Mouse (Mus musculus): ENCODE results near the gene Chrna1. TPM values are rescaled to one million over a fixed set of nuclear protein-coding genes. Genes with fewer than 3 reads are reported as not detected.
A peak's percentile ranks its signal among the peaks of the same experiment; 100 is the strongest.
"Not testable (repeated sequence)": the region's sequence is repeated elsewhere in the genome, so short reads cannot be mapped to it uniquely, and the experiment has no call there.

Gene Chrna1
- total RNA-seq, 2 experiments from 2014 or later, result 0.18 to 0.39 TPM

DNA sequence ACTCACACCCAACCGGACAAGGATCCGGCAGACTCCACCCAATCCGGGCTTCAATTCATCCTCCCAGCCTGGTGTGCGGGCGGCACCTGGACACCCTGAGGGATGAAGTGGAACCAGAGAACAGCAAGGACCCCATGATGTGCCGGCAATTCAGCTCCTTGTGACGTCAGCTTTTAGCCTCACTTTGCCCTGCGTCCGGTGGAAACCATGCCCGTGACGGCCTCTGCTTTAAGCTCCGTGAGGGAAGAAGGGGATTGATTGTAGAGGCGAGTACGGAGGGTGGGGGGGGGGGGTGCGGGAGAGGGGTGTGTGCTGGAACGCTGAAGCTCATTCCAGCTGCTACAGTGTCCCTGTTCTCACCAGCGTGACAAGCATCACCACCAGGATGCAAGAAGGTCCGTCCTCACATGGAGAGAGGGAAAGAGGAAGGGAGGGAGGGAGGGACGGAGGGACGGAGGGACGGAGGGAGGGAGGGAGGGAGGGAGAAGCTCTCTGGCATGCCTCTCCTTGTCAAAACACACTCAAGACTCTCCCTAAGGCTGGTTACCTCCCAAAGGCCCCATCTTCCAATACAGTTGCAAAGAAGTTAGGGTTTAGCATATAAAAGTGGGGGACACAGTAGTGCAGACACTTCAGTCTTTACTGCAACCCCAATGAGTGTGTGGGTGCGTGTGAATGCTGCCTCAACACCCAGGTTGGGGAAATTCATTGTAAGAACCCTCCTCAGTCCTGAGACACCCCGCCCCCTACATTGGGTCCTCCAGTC lies 19.1 kb downstream of the Chrna1 start:
- DNase-seq (ENCODE audit: low spot score in 2 of 2), result no peak

DNA sequence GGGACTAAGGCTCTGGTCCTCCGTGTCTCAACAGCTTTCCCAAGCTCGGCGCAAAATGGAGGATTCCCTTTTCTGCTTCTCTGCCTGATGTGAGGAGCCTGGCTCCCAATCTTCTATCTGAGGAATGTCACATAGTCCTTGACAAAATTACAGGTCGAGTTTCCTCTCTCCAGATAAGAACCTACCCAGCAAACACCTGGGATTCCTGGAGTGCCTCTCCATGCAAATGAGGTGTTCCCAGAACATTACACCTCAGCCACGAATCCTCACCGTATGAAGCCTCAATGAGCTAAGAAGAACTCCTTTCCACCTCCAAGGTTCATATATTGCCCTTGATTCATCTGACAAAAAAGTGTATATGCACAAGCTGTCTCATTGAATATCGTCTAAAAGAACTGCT lies 19.7 kb downstream of the Chrna1 start:
- DNase-seq (ENCODE audit: low spot score in 2 of 2), result no peak

DNA sequence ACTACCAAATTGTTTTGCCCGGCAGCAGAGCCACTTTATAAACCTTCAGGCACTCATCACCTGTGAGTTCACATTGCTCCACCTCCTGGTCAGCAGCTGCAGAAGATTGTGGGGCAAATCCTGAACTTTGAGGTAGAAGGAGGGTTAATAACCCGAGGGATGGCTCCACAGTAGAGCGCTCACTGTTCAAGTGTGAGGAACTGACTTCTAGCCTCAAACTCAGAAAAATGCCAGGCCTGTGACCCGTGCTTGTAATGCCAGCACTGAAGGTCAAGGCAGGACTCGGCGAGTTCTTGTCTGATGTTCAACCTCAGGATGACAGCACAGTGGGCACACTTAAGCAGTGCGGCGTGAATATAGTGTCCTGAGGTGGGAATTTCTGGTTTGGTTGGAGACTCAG lies 22.2 kb downstream of the Chrna1 start:
- no peak for DNase-seq (ENCODE audit: low spot score in 2 of 2)

DNA sequence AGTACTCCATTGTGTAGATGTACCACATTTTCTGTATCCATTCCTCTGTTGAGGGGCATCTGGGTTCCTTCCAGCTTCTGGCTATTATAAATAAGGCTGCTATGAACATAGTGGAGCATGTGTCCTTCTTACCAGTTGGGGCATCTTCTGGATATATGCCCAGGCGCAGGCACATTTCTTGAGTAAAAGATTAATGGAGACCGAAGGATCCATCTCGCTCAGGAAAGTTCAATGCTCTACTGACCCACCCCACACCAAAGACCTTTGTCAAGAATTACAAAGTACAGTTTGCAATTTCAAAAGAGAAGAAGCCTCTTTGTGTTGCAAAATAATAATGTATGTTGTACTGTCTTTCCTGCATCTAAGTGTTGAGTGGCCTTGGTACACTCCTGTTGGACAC lies 23.1 kb downstream of the Chrna1 start:
- not testable (repeated sequence) for DNase-seq (ENCODE audit: low spot score in 2 of 2)

DNA sequence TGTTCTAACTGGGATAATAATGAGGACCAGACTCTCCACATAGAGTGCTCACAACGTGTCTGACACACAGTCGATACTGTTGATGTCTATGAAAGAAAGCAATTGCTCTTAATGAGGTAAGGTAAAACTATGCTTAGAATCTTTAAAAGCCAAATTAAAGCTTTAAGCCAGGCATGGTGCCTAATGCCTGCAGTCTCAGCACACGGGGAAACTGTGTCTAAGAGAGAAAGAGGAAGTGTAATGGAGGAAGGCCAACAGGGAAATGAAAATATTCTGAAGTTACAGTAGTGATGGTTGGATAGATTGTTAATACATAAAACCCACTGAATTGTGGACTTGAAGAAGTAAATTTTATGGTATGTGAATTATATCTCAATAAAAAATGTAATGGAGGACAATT lies 25.7 kb downstream of the Chrna1 start:
- DNase-seq (ENCODE audit: low spot score in 2 of 2), result no peak

DNA sequence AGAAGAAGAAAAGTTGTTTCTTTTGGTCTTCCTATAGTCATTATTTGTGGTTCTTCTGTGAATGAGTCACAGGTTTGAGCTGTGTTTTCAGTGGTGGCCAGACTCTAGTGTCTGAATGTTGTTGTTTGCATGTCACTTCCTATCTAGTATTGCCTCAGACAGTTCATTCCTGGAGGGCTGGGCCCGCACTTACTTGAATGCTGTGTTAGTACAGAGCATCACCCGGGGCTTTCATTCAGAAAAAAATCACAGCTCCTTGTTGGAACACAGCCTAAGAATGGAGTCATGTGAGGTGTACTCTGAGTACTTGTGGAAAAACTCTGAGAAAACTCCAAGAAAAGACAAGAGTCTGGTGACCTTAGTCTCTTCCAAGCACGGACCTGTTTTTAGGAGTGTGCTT lies 27.2 kb downstream of the Chrna1 start:
- no peak for DNase-seq (ENCODE audit: low spot score in 2 of 2)

DNA sequence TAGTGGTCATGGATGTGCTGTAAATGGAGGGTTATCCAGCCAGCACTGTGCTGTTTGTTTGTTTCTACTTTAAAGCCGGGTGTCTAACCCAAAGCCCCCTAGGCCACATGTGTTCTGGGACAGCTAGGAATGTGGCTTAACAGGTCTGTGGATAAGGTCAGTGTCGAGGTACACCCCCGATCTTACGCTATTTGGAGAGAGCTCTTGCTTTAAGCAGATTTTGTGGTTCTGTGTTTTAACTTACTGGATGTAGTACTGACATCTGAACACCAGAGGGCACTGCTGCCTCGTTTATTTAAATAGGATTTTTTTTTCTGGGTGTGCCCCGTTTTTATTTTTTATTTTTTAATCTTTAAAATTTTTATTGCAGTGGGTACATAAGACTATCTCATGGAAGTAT lies 29.4 kb downstream of the Chrna1 start:
- peak in 1 of 2 experiments; percentile 53 for DNase-seq (ENCODE audit: low spot score in 2 of 2)

DNA sequence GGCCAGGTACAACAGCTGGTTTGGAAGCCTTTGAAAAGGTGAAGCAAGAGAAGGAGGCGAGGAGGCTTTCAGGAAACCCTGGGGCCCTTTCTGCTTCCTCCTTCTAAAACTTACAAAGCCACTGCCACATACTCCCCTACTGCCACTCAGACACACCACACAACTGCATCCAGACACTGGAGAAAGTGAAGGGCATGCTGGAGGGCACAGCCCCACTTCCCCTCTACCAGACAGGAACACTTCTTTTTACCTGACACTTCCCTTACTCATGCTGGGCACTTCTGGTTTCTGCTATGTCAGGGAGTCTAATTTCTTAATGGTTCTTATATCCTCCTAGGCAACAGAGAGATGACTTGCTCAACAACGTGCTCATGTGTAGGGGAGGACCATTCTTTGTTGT lies 31.6 kb downstream of the Chrna1 start:
- DNase-seq (ENCODE audit: low spot score in 2 of 2), result no peak

DNA sequence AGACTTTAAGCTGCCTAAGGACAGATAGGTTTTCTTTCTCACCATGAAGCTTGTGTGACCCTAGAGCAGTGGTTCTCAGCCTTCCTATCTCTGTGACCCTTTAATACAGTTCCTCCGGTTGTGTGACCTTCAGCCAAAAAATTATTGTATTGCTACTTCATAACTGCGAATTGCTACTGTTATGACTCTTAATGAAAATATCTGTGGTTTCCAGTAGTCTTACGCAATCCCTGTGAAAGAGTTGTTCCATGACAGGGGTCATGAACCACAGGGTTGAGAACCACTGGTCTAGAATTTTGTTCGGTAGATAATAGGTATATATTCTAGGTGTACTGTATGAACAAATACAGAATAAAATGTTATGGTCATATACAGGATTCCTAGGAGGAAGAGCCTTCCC lies 32.9 kb downstream of the Chrna1 start:
- no peak for DNase-seq (ENCODE audit: low spot score in 2 of 2)

DNA sequence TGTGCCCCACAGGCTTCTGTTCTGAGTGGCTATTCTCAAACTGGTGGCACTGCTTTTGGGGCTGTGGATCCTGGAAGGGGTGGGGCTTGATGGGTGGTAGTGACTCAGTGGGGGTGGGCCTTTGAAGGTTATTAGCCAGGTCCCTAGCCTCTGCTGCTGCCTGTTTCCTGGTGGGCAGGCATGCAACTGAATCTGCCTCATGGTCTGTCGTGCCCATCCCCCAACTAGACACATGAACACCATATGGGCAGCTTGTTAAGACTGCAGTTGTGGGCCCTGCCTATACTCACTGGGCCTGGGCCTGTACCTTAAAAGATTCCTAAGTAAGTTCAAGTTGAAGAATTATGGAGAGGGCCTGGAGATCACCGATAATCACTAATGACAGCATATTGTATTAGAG lies 34.6 kb downstream of the Chrna1 start:
- DNase-seq (ENCODE audit: low spot score in 2 of 2), result no peak

DNA sequence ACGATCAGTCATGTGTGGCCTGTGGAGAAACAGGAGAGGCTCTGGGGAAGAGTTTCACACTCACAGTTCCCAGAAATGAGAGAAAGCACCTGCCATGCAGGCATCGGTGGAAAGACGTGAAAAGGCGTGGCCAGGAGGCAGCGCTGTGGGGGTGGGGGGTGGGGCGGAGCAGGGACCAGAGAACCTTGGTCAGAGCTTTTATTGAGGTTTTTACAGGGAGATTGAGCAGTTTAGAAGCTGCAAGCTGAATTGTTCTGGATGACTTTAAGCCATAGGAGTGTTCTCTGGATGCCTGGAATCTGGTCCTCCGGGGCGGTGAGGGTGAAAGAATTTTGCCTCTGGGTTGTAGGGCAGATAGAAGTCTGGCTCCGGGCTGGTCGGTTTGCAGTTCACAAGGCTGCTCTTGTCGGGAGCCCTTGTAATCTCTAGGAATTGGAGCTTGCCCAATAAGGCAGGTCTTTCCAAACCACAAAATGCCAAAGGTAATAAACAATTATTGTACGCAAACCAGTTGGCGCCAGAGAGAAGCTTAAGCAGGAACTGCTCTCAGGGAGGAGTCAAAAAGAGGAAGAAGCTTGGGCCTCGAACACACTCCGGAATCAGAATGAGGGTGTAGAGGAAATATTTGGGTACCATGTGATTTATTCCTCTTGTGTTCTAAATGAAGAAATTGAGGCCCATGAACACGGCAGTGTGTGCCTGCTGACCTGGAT lies 39.5 kb downstream of the Chrna1 start:
- no peak for DNase-seq (ENCODE audit: low spot score in 2 of 2)

DNA sequence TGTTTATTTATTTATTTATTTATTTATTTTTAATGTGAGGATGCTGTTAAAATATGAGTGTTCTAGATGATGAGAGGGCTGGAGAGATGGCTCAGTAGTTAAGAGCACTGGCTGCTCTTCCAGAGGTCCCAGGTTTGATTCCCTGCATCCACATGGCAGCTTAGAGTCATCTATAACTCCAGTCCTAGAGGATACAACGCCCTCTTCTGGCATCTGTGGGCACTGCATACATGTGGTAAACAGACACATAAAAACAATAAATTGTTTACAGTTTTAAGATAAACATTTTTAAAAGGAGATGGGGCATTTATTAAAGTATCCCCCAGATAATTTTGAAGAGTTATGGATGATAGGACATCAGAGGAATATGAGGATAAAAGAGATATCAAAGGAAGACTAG lies 40.4 kb downstream of the Chrna1 start:
- DNase-seq (ENCODE audit: low spot score in 2 of 2), result no peak

DNA sequence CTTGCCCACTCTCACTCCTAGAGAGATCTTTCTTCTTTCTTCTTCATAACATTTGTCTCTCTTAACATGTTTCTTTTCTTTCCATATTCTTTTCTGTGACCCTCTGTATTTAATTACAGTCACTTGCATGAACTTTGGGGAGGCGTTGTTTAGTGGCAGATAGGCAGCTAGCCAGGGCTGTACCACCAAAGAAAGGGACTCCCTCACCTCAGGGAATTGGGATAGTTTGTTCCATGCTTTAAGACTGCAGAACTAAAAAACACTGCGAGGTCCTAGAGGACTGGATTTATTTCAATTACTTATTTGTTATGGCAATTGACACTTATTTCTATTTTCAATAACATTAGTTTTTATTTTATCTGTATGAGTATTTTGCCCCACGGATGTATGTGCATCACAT lies 41.0 kb downstream of the Chrna1 start:
- no peak for DNase-seq (ENCODE audit: low spot score in 2 of 2)

DNA sequence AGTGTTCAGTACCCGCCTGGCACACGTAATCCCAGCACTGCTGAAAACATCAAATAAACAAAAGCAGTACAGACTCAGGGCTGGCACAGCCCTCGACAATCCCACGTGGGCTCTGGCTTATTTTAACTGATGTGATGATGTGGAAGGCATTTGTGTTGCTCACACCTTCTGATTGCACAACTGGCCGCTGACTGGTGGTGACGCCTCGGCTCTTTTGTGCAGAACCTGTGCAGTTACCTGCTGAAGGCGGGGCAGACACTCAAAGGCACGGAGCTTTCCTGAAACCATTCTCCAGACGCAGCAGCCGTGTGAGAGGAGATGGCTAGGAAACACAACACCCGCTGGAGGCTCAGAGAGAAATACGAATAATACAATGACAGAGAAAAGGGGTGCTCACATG lies 41.5 kb downstream of the Chrna1 start:
- no peak for DNase-seq (ENCODE audit: low spot score in 2 of 2)

DNA sequence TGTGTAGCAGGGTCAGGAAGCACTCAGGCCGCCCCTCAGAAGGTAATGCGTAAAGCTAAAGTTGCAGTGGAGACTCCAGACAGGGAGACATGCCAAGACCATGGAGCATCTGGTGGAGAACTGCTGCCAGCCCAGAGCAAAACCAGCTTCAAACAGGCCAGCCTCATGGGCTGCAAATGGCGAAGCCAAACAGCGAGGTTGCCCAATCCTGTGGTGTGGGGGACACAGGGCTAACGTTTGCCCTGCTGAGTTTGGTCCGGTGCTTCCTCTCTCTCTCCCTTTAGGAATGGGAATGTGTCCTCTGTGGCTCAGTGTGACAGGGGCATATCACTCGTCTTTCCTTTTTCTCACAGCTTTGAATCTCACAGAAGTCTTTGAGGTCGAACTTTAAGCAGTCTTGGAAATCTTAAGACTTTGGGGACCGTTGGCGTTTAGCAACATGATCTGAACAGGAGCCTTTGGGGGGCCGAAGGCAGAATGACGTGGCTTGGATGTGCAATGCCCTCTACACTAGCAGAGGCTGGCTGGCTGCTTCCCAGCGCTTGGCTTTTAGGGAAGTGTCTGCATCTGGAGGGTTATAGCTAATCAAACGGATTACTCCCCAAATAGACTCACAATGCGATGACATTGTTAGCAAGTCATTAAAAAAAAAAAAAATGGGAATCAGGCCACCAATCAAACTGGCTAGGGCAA lies 43.9 kb downstream of the Chrna1 start:
- no peak for DNase-seq (ENCODE audit: low spot score in 2 of 2)

DNA sequence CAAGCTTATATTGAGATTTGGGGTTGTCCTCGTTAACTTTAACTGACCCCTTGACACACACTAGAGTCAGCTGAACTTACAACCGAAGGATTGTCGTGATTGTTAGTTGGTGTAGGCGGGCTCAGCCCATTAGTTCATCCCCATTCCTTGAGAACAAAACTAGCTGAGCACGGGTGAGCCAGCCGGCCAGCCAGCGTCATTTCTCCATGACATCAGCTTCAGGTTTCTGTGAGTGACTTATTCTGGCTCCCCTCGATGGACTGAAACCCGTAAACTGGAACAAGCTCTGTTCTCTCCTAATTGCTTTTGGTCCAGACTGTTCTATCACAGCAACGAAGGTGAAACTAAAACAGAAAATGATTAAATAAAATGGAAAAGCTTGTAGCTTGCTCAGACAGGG lies 45.4 kb downstream of the Chrna1 start:
- DNase-seq (ENCODE audit: low spot score in 2 of 2), result no peak

DNA sequence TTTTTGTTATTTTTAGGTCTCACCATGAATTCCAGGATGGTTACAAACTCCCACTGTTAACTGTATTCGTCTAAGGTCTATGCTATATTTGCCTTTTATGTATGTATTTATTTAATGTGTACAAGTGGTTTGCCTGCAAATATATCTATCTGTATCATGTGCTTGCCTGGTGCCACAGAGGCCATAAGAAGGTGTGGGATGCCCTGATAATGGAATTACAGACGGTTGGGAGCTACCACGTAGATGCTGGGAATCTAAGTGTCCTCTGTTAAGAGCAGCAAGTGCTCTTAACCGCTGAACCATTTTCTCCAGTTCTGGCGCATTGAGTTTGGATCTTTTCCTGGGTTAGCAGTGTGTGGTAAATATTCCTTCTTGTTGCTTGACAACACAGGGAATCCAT lies 49.7 kb downstream of the Chrna1 start:
- DNase-seq (ENCODE audit: low spot score in 2 of 2), result no peak

DNA sequence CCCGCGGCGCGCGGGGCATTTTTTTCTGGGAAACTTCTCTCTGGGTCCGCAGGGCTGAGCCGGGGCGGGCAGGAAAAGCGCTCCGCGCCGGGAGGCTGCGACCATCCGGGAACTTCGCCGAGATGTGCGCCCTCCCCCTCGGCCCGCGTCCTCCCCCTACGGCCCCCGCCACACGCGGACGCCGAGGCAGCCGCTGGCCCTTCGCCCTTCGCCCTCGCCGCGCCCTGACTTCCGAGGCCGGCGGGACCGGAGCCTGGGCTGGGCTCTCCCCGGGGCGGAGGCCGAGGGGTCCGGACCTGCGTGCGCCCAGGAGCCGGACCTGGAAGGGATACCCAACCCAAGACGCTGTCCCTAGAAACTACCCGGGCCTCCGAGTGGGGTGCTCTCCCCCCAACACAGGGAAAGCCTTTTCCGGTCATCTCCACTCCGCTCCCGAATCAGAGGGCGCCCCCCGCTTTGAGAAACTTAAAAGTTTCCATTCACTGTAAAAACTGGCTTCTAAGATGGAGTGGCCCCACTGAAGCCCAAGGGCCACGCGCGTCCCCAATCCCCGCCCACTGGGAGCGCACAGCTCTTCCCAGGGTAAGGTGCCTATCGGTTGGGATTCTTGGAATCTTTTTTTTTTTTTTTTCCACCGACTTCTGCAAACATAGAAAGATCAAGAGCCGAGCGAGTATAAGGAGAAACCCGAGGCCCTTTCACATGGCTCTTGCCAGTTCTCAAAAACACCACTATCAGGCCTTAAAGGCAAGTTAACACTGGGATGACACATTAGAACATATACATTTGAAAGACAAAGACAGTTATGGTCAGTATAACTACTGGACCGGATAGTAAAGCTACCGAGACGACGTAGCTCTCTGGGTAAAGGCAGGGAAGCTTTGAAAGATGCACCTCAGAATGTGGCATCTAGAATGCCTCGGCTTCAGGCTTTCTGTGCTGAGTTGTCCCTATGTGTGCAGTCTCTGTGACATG lies 50.5 kb downstream of the Chrna1 start, which contains the start of gene Wipf1:
Wipf1 (minus strand) TSS at position 379 of the 975 bp plus-strand sequence.
- DNase-seq (ENCODE audit: low spot score in 2 of 2), result peak; percentile 66 to 78

DNA sequence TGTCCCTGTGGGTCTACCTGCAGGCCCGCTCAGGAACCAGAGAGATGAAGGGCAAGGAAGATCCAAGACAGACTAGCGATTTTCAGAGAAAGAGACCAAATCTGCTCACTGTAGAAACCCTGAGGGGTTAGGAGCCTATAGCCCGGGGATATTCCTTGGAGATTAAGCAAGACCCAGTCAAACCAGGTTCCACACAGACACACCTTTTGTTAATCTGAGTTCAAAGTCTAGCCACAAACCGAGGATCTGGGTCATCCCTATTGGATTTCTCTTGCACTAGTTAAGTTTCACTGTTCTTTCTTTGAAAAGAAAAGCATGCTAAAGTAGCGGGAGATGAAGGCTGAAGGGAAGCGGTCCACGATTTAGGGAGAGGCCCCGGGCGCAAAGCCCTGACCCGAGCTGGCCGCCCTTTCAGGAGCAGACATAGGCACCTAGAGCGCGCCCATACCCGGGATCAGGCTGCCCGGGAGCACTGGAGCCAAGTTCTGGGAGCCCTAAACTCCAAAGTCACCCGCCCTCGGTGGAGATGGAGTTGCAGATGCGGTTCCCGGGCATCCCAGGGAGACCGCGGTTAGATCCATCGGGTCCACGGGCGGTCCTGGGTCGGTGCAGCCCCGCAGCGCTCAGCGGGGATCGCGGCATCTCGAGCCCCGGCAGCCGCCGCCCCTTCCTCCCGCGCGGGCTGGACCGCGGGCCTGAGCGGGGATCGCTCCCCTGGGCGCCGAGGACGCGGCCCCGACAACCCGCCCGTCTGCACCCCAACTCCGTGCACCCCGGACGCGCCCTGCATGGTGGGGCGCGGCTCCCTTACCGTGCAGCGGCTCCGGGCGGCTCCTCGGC lies 51.4 kb downstream of the Chrna1 start:
- DNase-seq (ENCODE audit: low spot score in 2 of 2), result peak in 1 of 2 experiments; percentile 31

DNA sequence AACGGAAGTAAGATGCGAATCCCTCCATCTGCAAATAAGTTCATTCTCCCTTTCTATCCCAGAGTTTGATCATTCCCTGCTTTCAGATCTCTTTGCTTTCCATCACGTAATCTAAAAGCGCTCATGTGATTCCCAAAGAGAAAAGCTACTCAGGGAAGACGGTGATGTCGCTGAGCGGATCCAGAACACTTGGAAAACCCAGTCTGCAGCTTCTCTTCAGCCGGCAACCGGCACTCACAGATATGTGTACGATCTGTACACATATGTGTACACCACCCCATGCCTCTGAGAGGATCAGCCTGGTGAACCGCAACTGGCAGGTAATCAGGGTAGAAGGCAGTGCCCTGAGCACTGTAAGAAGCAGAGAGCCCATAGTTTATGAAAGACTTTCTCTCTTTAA lies 52.2 kb downstream of the Chrna1 start:
- no peak for DNase-seq (ENCODE audit: low spot score in 2 of 2)
